Mouse (Mus musculus) testis, adult 2 months (tissue): ENCODE measurements around the gene Ifit3. TPM values are rescaled to one million over a fixed set of nuclear protein-coding genes. Genes with fewer than 3 reads are reported as not detected.
"Not testable (repeated sequence)": the region's sequence is repeated elsewhere in the genome, so short reads cannot be mapped to it uniquely, and the experiment has no call there.

ENCODE experiments used
- H3K27ac ChIP-seq: fragments of 200-500 bp; 2 replicates; pipeline ENCODE4 v1.5.1; 2012; ENCODE audit warnings: low read depth, low read length; ENCODE audit not compliant: control insufficient read depth, insufficient read depth
- H3K27me3 ChIP-seq: fragments of 200-500 bp; 2 replicates; pipeline ENCODE4 v1.6.1; 2012; ENCODE audit warnings: mild to moderate bottlenecking, low read length, moderate library complexity; ENCODE audit not compliant: control insufficient read depth, insufficient read depth
- H3K36me3 ChIP-seq: fragments of 200-500 bp; 2 replicates; pipeline ENCODE4 v1.6.1; 2012; ENCODE audit warnings: mild to moderate bottlenecking, low read length; ENCODE audit not compliant: control insufficient read depth, insufficient read depth
- H3K4me1 ChIP-seq: fragments of 200-500 bp; 2 replicates; pipeline ENCODE4 v1.6.1; 2012; ENCODE audit warnings: low read length; ENCODE audit not compliant: control insufficient read depth, insufficient read depth
- H3K4me3 ChIP-seq: fragments of 200-500 bp; 2 replicates; pipeline ENCODE4 v1.5.1; 2012; ENCODE audit warnings: low read depth, mild to moderate bottlenecking, low read length, moderate library complexity, mixed read lengths; ENCODE audit not compliant: control insufficient read depth
- CTCF ChIP-seq: fragments of 200-500 bp; IDR thresholded peaks from 2 replicates; pipeline ENCODE4 v1.5.1; 2012; ENCODE audit warnings: low read depth, mild to moderate bottlenecking, inconsistent platforms, low read length, moderate library complexity; ENCODE audit not compliant: control insufficient read depth, insufficient read depth, insufficient replicate concordance
- POLR2A ChIP-seq: fragments of 200-500 bp; IDR thresholded peaks from 2 replicates; pipeline ENCODE4 v1.6.1; 2012; ENCODE audit warnings: low read depth, mild to moderate bottlenecking, inconsistent platforms, low read length, moderate library complexity; ENCODE audit not compliant: control insufficient read depth
- polyA plus RNA-seq: library from polyadenylated mRNA; depleted of rRNA; stranded (reverse); fragments of >200 nt; gene quantifications from 2 replicates; pipeline ENCODE4 v1.2.3, GENCODE M21; 2012

Gene Ifit3
- polyA plus RNA-seq, 1 experiment: 0.30 TPM

- Histone ChIP-seq H3K27ac (no peak overlapping the region), H3K36me3 (no peaks in the 10 kb centered on the region), H3K4me1 (peaks cover 2% of the 10 kb centered on the region; the same call in 1 of the 2 replicates), H3K4me3 (no peak overlapping the region), H3K27me3 (no peaks in the 10 kb centered on the region)
- TF ChIP-seq CTCF (no peak), POLR2A (no peak)
These were observed 12.3 kb upstream of the Ifit3 start for GRCm38 (mm10) chr19:34571080-34571479.

- TF ChIP-seq CTCF: no peak
- TF ChIP-seq POLR2A: no peak
- Histone ChIP-seq H3K27me3 (no peaks in the 10 kb centered on the region), H3K27ac (no peak overlapping the region), H3K4me3 (no peak overlapping the region), H3K36me3 (no peaks in the 10 kb centered on the region), H3K4me1 (no peaks in the 10 kb centered on the region)
These were observed 9.7 kb upstream of the Ifit3 start for GRCm38 (mm10) chr19:34573650-34574049.

GRCm38 (mm10) chr19:34577121-34577520, 6.2 kb upstream of the Ifit3 start:
- Histone ChIP-seq H3K4me1 (no peaks in the 10 kb centered on the region), H3K4me3 (no peak overlapping the region), H3K27me3 (no peaks in the 10 kb centered on the region), H3K27ac (no peak overlapping the region), H3K36me3 (no peaks in the 10 kb centered on the region)
- TF ChIP-seq POLR2A (no peak), CTCF (no peak)

- H3K27ac ChIP-seq, H3K36me3 ChIP-seq, H3K4me1 ChIP-seq, H3K4me3 ChIP-seq, H3K27me3 ChIP-seq: not testable (repeated sequence)
These were observed 635 bp upstream of the Ifit3 start for GRCm38 (mm10) chr19:34582696-34583095.

DNA sequence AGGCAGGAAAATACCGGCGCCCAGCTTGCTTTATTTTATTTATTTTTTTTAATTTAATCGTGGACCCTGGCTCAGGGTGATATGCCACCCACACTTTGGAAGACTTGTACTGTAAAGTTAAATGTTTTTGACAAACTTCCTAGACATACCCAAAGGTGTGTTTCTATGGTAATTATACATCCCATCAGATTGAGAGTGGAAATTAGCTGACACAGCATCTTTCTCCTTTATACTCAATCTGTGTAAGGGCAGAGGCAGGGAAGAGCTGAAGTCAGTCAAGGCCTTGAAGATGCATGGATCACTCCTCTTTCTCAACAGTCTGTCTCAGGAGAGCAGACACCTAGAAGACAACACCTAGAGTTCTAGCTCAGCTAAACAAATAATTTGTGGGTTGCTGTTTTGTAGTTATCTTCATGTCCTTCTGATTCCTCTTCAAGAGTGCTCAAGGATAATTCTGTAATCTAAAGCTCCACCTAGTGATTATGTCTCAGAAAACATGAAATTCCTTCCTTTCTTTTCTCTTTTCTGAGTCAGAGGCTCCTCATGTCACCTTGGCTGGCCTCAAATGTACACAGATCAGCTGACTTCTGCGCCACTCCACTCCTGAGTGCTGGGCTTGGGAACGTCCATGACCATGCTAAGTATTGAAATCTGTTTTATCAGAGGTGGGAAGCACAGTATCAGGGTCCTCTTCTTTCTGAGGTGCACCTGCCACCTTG, 2.6 kb downstream of the Ifit3 start:
- H3K27ac ChIP-seq, H3K36me3 ChIP-seq, H3K4me1 ChIP-seq, H3K4me3 ChIP-seq, H3K27me3 ChIP-seq: not testable (repeated sequence)

- not testable (repeated sequence) for H3K36me3 ChIP-seq, H3K4me1 ChIP-seq, H3K27ac ChIP-seq, H3K4me3 ChIP-seq, H3K27me3 ChIP-seq
These were observed 4.8 kb downstream of the Ifit3 start for GRCm38 (mm10) chr19:34587898-34588692.

- Histone ChIP-seq H3K27ac (no peak overlapping the region), H3K36me3 (no peaks in the 10 kb centered on the region), H3K4me3 (no peak overlapping the region), H3K27me3 (no peaks in the 10 kb centered on the region), H3K4me1 (peaks cover 3% of the 10 kb centered on the region)
- TF ChIP-seq POLR2A (no peak), CTCF (no peak)
These were observed 5.6 kb downstream of the Ifit3 start for GRCm38 (mm10) chr19:34588959-34589358.

DNA sequence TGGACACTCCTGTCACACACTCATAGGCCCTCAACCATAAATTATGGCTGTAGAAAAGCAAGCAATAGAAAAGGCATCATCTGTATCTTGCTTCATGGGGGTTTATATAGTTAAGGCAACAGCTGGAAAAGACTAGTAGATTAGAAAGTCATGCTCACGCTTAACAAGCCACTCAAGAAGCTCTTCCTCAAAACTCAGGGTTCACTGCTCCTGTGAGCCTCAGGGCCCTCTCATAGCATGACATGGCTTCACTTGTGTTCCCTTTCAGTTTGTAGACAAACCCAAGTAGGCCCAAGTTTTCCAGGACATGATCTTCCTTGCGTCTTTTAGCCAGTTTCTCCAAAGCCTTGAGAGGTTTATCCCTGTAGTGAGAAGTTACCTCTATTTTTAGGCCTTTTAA, 10.1 kb downstream of the Ifit3 start:
- Histone ChIP-seq H3K27ac (no peak overlapping the region), H3K4me1 (no peaks in the 10 kb centered on the region), H3K36me3 (no peaks in the 10 kb centered on the region), H3K27me3 (no peaks in the 10 kb centered on the region), H3K4me3 (no peak overlapping the region)
- TF ChIP-seq CTCF (no peak), POLR2A (no peak)

- not testable (repeated sequence) for H3K36me3 ChIP-seq, H3K4me1 ChIP-seq, H3K27me3 ChIP-seq, H3K4me3 ChIP-seq, H3K27ac ChIP-seq
These were observed 11.2 kb downstream of the Ifit3 start for GRCm38 (mm10) chr19:34594523-34594922.
